Mouse (Mus musculus): ENCODE results near the gene Chil1. TPM values are rescaled to one million over a fixed set of nuclear protein-coding genes. Genes with fewer than 3 reads are reported as not detected.

The Chil1 gene
- total RNA-seq, 1 experiment from 2014 or later, result 241 TPM

GRCm38 (mm10) chr1:134167416-134168305 lies 14.3 kb upstream of the Chil1 start:
- no peak for ATAC-seq (ENCODE audit: extremely low read depth, insufficient number of reproducible peaks, low FRiP score, poor library complexity, severe bottlenecking)

DNA sequence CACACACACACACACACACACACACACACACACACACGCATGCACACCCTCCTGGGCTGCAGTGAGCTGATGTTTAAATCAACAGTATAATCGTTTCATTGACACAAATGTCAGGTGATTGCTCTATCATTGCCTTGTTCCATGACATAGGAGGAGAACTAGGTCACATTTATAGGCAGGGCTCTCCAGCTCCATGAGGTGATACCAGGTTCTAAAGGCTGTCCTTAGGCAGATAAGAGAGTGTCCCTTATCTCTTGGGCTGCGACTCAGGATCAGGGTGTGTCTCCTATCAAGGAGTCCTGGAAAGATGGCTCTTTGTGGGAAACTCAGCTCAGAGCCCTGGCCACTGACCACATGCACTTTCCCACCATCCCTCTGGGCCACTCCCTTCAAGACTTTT lies 13.4 kb upstream of the Chil1 start:
- no peak for ATAC-seq (ENCODE audit: extremely low read depth, insufficient number of reproducible peaks, low FRiP score, poor library complexity, severe bottlenecking)

- ATAC-seq (ENCODE audit: extremely low read depth, insufficient number of reproducible peaks, low FRiP score, poor library complexity, severe bottlenecking), result no peak
Observed at GRCm38 (mm10) chr1:134168985-134169697, 12.8 kb upstream of the Chil1 start.

- ATAC-seq (ENCODE audit: extremely low read depth, insufficient number of reproducible peaks, low FRiP score, poor library complexity, severe bottlenecking), result no peak
Observed at GRCm38 (mm10) chr1:134173081-134173480, 8.9 kb upstream of the Chil1 start.

DNA sequence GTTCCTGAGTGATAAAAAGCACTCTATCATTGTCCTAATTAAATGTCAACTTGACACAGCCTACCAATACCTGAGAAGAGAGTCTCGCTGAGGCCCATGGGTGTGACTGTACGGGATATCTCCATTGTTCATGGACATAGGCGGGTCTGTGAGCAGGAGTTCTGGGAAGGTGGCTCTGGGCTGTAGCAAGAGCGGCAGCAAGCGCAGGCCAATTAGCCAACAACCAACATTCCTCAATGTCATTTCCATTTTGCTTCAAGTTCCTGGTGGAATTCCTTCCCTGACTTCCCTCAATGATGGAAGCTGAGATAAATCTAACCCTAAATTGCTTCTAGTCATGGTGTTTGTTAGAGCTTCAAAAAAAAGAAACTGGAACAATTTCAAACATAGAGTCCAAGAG lies 4.0 kb upstream of the Chil1 start:
- no peak for ATAC-seq (ENCODE audit: extremely low read depth, insufficient number of reproducible peaks, low FRiP score, poor library complexity, severe bottlenecking)

- no peak for ATAC-seq (ENCODE audit: extremely low read depth, insufficient number of reproducible peaks, low FRiP score, poor library complexity, severe bottlenecking)
Observed at GRCm38 (mm10) chr1:134184089-134184488, 2.1 kb downstream of the Chil1 start.

DNA sequence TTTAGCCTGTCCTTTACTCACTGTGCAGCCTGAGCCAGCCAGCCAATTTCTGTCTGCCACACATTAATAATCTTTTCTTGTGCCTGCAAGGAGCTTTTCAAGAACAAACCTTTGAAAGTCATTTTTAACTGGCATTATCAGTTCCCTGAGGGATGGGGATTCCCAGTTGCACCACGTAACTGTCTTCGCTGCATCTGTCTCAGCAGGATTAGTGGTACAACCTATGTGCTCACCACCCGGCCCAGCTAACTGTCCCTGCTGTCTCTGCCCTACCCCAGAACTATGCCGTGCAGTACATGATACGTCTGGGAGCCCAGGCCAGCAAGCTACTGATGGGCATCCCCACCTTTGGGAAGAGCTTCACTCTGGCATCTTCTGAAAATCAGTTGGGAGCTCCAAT lies 6.2 kb downstream of the Chil1 start:
- no peak for ATAC-seq (ENCODE audit: extremely low read depth, insufficient number of reproducible peaks, low FRiP score, poor library complexity, severe bottlenecking)

- peak; percentile 40; the same call in 1 of the 2 replicates for ATAC-seq (ENCODE audit: extremely low read depth, insufficient number of reproducible peaks, low FRiP score, poor library complexity, severe bottlenecking)
Observed at GRCm38 (mm10) chr1:134188989-134189729, 7.2 kb downstream of the Chil1 start.

- ATAC-seq (ENCODE audit: extremely low read depth, insufficient number of reproducible peaks, low FRiP score, poor library complexity, severe bottlenecking), result no peak
Observed at GRCm38 (mm10) chr1:134191192-134191591, 9.2 kb downstream of the Chil1 start.

GRCm38 (mm10) chr1:134192024-134192423 lies 10.0 kb downstream of the Chil1 start:
- no peak for ATAC-seq (ENCODE audit: extremely low read depth, insufficient number of reproducible peaks, low FRiP score, poor library complexity, severe bottlenecking)

DNA sequence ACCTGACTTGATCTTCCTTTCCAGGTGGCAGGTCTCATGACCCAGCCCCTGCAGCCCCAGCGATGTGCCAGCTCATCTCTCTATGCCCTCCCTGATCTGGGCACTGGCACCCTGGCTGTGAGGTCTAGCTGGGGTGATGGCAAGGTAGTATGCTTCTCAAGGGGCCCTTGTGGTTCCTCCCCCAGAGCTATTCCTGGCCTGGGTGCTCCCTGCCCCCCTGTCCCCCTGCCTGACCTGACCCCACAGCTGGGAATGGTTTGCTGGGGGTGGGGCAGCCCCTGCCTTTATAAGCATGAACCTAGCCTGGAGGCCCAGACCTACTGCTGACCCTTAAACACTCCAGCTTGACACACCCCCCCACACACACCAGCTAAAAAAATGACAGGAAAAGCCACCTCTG lies 11.2 kb downstream of the Chil1 start, which contains the start of gene Mybph:
Gene Mybph, plus strand, starts transcription at position 323 of the 400 bp plus-strand sequence.
- no peak for ATAC-seq (ENCODE audit: extremely low read depth, insufficient number of reproducible peaks, low FRiP score, poor library complexity, severe bottlenecking)

DNA sequence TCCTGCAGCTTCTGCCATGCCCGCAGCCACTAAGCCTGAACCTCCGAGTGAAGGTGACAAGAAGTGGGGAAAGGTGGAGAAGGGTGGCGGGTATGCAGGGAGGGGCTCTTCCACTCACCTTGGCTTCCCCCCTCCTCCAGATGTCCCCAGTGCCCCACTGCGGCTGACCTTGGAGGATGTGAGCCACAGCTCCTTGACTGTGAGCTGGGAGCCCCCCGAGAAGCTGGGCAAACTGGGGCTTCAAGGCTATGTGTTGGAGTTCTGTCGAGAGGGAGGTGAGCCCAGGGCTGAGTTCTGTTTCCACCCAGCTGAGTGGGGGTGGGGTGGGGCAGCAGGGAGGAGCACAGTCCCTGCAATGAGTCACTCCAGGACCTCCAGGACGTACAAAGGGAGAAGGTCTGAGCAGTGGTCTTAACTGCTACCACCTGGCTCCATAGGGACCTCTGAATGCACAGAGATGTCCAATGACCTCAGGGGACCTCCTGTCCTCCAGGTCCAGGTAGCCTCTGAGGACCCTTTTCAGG lies 11.8 kb downstream of the Chil1 start:
- no peak for ATAC-seq (ENCODE audit: extremely low read depth, insufficient number of reproducible peaks, low FRiP score, poor library complexity, severe bottlenecking)

DNA sequence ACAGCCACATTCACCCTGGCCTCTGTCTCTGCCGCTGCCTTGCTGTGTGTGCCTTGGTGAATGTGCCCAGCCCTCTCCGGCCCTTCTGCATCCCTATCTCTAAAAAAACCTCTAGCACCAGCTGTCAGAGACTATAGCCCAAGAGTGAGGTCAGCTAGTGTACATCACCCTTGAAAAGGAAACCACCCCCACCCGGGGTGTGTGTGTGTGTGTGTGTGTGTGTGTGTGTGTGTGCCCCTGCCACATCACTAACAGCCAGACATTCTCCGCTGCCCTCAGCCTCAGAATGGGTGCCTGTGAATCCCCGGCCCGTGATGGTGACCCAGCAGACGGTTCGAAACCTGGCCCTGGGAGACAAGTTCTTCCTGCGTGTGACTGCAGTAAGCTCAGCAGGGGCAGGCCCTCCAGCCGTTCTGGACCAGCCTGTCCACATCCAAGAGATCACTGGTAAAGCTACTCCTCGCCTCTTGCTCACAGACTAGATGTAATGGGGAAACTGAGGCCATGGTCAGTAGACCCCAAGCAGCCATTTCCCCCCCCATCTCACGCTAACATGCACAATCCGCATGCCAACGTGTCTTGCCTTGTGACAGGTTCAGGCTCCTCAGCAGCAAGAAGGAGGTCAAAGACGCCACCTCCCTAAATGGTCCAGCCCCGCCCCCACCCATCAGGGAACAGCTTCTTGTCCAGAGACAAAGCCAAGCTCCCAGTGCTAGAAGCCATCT lies 12.5 kb downstream of the Chil1 start:
- no peak for ATAC-seq (ENCODE audit: extremely low read depth, insufficient number of reproducible peaks, low FRiP score, poor library complexity, severe bottlenecking)

GRCm38 (mm10) chr1:134195117-134195516 lies 13.1 kb downstream of the Chil1 start:
- ATAC-seq (ENCODE audit: extremely low read depth, insufficient number of reproducible peaks, low FRiP score, poor library complexity, severe bottlenecking), result no peak

GRCm38 (mm10) chr1:134195571-134195970 lies 13.6 kb downstream of the Chil1 start:
- no peak for ATAC-seq (ENCODE audit: extremely low read depth, insufficient number of reproducible peaks, low FRiP score, poor library complexity, severe bottlenecking)

DNA sequence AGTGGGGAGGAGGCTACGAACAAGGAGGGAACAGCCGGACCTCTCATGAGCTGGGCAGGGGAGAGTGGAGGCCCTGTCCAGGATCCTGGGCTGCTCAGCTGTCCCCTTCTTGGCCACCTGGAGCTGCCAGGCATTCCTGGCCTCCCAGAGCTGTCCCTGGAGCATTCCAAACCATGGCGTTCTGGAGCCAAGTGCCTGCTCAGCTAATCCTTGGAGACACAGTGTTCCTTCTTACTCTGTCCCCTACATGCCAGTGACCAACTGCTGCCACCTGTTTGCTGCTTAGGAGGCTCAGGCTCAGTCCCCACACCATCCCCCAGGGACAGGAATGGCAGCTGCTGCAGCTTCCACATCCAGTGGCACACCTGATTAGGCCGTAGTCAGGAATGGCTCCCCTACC lies 14.0 kb downstream of the Chil1 start:
- ATAC-seq (ENCODE audit: extremely low read depth, insufficient number of reproducible peaks, low FRiP score, poor library complexity, severe bottlenecking), result no peak

DNA sequence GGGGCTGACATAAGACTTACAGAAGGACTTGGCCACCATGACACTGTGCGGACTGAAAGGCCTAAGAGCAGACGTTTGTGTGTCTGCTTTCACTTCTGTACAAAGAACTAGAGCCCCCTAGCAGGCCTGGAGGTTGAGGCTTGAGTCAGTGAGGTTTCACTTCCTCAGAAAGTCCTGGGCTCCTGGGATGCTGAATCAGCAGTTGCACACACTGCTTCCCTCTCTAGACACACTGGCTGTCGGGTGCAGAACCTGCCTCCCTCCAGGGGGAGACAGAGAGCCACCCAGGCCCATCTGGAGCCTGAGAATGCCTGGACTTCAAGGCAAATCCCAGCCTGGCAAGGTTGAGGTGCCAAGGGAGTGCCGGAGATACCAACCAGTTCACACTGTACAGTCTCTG lies 14.4 kb downstream of the Chil1 start:
- peak; percentile 89 for ATAC-seq (ENCODE audit: extremely low read depth, insufficient number of reproducible peaks, low FRiP score, poor library complexity, severe bottlenecking)

- no peak for ATAC-seq (ENCODE audit: extremely low read depth, insufficient number of reproducible peaks, low FRiP score, poor library complexity, severe bottlenecking)
Observed at GRCm38 (mm10) chr1:134197325-134197982, 15.5 kb downstream of the Chil1 start.

Data from neutrophil, adult 5-6 weeks (primary cell).